Mouse (Mus musculus): ENCODE measurements around the gene D230025D16Rik.

- TF ChIP-seq CTCF (conservative IDR thresholded peaks at IDR 0.05; ENCODE audit: insufficient read depth, insufficient read length, low read depth, low read length) (no peak), POLR2A (IDR thresholded peaks at IDR 0.05; ENCODE audit: low read depth, low read length) (no peak)
Observed at GRCm38 (mm10) chr8:105265128-105265527, 40.2 kb downstream of the D230025D16Rik start.

All from kidney, adult 2 months (tissue).